Mouse (Mus musculus) forebrain, embryonic 12.5 days (tissue): ENCODE measurements at regions not wholly inside any gene's neighbourhood (a gene's known extent, or its start where the extent isn't known, plus 50 kb on each side); places are given as distances from the start of the nearest gene placed in this dataset.

Source experiments
- ATAC-seq: fragments of 200-750 bp; cut with Nextera tagmentation; 2 replicates; pipeline ENCODE4 v1.8.0; 2017; ENCODE audit warnings: moderate TSS enrichment; ENCODE audit not compliant: low FRiP score
- H3K27ac ChIP-seq: fragments of 300-500 bp; sonication (generic); 2 replicates; pipeline ENCODE4 v1.5.1; 2016; ENCODE audit warnings: mild to moderate bottlenecking
- H3K27me3 ChIP-seq: fragments of 300-500 bp; sonication (generic); 2 replicates; pipeline ENCODE4 v1.6.1; 2016; ENCODE audit warnings: mild to moderate bottlenecking
- H3K36me3 ChIP-seq: fragments of 300-500 bp; sonication (generic); replicated peaks from 2 replicates; pipeline ENCODE4 v1.6.1; 2016; ENCODE audit warnings: mild to moderate bottlenecking
- H3K4me1 ChIP-seq: fragments of 300-500 bp; sonication (generic); 2 replicates; pipeline ENCODE4 v1.6.1; 2016
- H3K4me2 ChIP-seq: fragments of 300-500 bp; sonication (generic); 2 replicates; pipeline ENCODE4 v1.6.1; 2016; ENCODE audit warnings: mild to moderate bottlenecking, moderate library complexity
- H3K4me3 ChIP-seq: fragments of 300-500 bp; sonication (generic); replicated peaks from 2 replicates; pipeline ENCODE4 v1.5.1; 2016; ENCODE audit warnings: mild to moderate bottlenecking
- H3K9ac ChIP-seq: fragments of 300-500 bp; sonication (generic); 2 replicates; pipeline ENCODE4 v1.6.1; 2016; ENCODE audit warnings: mild to moderate bottlenecking
- H3K9me3 ChIP-seq: fragments of 300-500 bp; sonication (generic); 2 replicates; pipeline ENCODE4 v1.6.1; 2016
- WGBS: fragments of 180-500 bp; shearing (Covaris S2); methylation state at CpG from one replicate; pipeline ENCODE4 v1.1.7; 2016; 5-methylcytosine and 5-hydroxymethylcytosine counted together

DNA sequence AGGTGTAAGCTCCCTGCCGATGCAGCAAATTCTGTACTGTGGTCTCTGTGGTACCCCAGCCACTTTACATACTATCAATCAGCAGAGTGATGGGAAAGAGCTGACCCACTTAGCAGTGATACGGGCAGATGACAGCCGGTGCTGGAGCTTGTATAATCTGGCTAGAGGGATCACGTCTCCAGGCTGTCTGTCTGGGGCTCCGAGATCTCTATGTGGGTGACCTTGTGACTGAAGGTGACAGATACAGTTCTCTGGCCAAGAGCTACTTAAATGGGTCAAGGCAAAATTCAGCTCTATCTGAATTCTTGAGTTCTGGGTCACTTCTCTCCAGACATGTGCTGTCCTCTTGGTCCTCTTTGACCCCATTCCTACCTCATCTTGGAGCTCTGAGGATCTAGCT lies 216.1 kb upstream of the Nlrp1b start:
- Histone ChIP-seq H3K4me2 (no peak overlapping the region), H3K4me1 (peaks cover 20% of the 10 kb centered on the region), H3K9me3 (no peaks in the 10 kb centered on the region), H3K36me3 (no peaks in the 10 kb centered on the region), H3K27ac (no peak overlapping the region), H3K9ac (no peak overlapping the region), H3K27me3 (no peaks in the 10 kb centered on the region), H3K4me3 (no peak overlapping the region)
- 77% methylated on average over 5 of the region's 5 CpGs for WGBS
- ATAC-seq, result no peak

DNA sequence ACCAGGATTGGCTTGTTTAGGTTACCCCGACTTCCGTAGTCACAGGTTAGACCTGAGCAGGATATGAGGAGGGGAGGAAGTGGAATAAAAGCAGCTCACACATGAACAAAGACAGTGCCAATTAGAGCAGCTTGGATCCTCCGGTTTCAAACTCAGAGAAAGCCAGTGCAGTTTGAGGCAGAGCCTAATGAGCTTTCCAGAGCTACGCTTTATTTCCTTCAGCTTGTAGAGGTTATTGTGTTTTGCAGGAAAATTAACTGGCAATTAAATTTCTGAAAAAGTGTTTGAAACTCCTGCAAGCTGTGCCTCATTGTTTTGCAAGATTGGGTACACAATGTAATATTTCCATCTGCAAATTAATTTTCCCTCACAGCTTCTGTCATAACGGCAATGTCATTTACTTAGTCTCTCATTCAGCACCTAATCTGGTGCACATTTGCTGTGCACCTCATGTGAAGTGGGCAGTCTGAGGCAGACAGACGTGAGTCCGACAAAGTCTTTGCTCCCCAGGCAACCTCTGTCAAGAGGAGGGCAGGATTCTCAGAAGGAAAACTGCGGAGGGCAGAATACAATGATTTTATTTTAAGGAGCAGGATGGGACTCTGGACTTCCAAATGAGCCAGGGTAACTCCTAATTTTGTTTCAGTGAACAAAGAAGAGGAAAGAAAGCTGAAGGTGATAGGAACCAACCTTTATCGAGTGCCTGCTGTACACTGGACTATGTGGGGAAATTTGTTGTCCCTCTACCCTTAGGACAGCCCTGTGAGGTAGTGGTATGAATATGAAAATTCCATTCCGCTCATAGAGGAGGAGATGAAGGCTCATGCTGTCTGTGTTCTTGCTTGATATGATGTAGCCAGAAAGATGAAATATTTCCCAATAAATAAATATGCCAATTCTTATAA lies 217.6 kb upstream of the Nlrp1b start:
- H3K4me2 ChIP-seq, result peak overlapping the region; percentile 34
- peaks cover 18% of the 10 kb centered on the region; the same call in 1 of the 2 replicates for H3K4me1 ChIP-seq
- H3K9me3 ChIP-seq, result no peaks in the 10 kb centered on the region
- 23% methylated on average over 10 of the region's 10 CpGs for WGBS
- H3K4me3 ChIP-seq, result no peak overlapping the region
- peak; percentile 76; the same call in 1 of the 2 replicates for ATAC-seq
- H3K27ac ChIP-seq, result peak overlapping the region; percentile 82
- no peak overlapping the region for H3K9ac ChIP-seq
- H3K36me3 ChIP-seq, result no peaks in the 10 kb centered on the region
- no peaks in the 10 kb centered on the region for H3K27me3 ChIP-seq

DNA sequence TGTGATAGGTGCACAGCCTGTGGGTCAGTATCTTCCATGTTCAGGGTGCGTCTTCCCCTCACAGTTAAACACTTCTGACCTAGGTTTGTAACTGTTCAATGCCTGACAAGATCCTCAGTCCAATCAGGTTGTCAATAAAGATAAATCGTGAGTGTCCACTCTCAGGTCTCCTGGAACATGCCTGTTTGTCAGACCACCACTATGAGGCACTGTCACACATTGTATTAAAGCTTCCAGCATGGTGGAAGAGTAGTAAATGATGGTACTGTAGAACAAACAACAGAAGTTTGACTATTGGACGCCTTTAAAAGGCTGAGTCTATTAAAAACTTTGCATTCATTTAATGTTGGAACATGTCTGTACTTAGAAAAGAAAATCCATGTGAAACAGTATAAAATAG lies 249.6 kb upstream of the Nlrp1b start:
- no peak overlapping the region for H3K9ac ChIP-seq
- no peak overlapping the region for H3K27ac ChIP-seq
- H3K27me3 ChIP-seq, result no peaks in the 10 kb centered on the region
- no peaks in the 10 kb centered on the region for H3K36me3 ChIP-seq
- H3K9me3 ChIP-seq, result no peaks in the 10 kb centered on the region
- H3K4me3 ChIP-seq, result no peak overlapping the region
- H3K4me1 ChIP-seq, result no peaks in the 10 kb centered on the region
- H3K4me2 ChIP-seq, result no peak overlapping the region
- whole genome bisulfite sequencing, result 79% methylated on average over 3 of the region's 3 CpGs
- ATAC-seq, result no peak

DNA sequence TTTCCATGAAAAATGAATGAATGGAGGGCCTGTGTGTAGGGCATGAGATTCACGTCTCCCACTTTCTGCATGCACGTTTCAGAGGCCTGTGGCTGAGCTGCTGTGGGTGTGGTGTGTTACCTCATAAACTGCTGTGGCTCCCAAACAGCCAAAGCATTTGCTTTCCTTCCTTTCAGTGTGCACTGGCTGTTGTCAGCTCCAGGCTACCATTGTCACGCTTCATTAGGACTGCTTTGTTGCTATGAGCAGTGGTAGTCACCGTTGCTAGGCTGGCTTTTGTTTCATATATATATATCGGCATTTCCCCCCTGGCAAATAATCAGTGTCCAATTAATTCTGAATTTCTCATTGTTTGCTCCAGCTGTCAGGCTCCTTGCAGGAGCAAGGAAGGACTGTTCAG lies 251.9 kb upstream of the Wscd1 start:
- H3K4me3 ChIP-seq, result no peak overlapping the region
- H3K27ac ChIP-seq, result peak overlapping the region; percentile 83
- H3K36me3 ChIP-seq, result no peaks in the 10 kb centered on the region
- no peak overlapping the region for H3K9ac ChIP-seq
- peaks cover 27% of the 10 kb centered on the region for H3K4me1 ChIP-seq
- no peak overlapping the region for H3K4me2 ChIP-seq
- no peaks in the 10 kb centered on the region for H3K27me3 ChIP-seq
- H3K9me3 ChIP-seq, result no peaks in the 10 kb centered on the region
- ATAC-seq, result peak; percentile 84
- WGBS, result 9% methylated on average over 5 of the region's 5 CpGs

GRCm38 (mm10) chr11:71498299-71498698 lies 251.4 kb upstream of the Wscd1 start:
- H3K4me2 ChIP-seq, result no peak overlapping the region
- no peaks in the 10 kb centered on the region for H3K27me3 ChIP-seq
- peak overlapping the region; percentile 83 for H3K27ac ChIP-seq

DNA sequence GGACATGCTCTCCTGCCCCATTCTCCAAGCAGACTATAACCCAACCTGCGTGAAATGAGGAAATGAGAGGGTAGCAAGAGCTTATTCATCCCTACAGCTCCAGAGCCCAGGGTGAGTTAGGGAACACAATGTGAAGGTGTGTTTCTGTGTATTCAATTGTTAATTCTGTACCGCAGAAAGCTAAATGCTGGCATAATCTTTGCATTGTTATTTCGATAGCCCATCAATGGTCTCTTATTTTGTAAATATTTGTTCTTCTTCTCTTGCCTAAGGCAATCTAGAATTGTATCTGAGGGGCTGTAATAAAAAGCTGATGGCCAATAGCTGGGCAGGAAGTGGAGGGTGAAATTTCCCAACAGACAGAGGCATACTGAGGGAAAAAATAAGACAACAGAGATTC lies 247.6 kb upstream of the Wscd1 start:
- no peak overlapping the region for H3K27ac ChIP-seq
- H3K4me1 ChIP-seq, result peaks cover 16% of the 10 kb centered on the region
- WGBS, result 80% methylated on average over 3 of the region's 3 CpGs
- H3K27me3 ChIP-seq, result no peaks in the 10 kb centered on the region
- no peak overlapping the region for H3K9ac ChIP-seq
- ATAC-seq, result no peak
- no peak overlapping the region for H3K4me2 ChIP-seq
- no peak overlapping the region for H3K4me3 ChIP-seq
- no peaks in the 10 kb centered on the region for H3K9me3 ChIP-seq
- H3K36me3 ChIP-seq, result no peaks in the 10 kb centered on the region

More at GRCm38 (mm10) chr11:71498299-71498698, 251.4 kb upstream of the Wscd1 start:
- ATAC-seq, result peak; percentile 11; the same call in 1 of the 2 replicates
- H3K4me1 ChIP-seq, result peaks cover 27% of the 10 kb centered on the region
- H3K4me3 ChIP-seq, result no peak overlapping the region
- 55% methylated on average over 3 of the region's 3 CpGs for WGBS
- H3K9ac ChIP-seq, result no peak overlapping the region
- H3K36me3 ChIP-seq, result no peaks in the 10 kb centered on the region
- no peaks in the 10 kb centered on the region for H3K9me3 ChIP-seq

- no peaks in the 10 kb centered on the region for H3K36me3 ChIP-seq
- ATAC-seq, result no peak
- 76% methylated on average over 15 of the region's 15 CpGs for WGBS
- H3K9me3 ChIP-seq, result no peaks in the 10 kb centered on the region
- no peak overlapping the region for H3K9ac ChIP-seq
- no peak overlapping the region for H3K27ac ChIP-seq
- no peaks in the 10 kb centered on the region for H3K27me3 ChIP-seq
- H3K4me1 ChIP-seq, result peaks cover 24% of the 10 kb centered on the region
- H3K4me3 ChIP-seq, result no peak overlapping the region
- H3K4me2 ChIP-seq, result no peak overlapping the region
Observed at GRCm38 (mm10) chr11:71512271-71513066, 237.3 kb upstream of the Wscd1 start.

DNA sequence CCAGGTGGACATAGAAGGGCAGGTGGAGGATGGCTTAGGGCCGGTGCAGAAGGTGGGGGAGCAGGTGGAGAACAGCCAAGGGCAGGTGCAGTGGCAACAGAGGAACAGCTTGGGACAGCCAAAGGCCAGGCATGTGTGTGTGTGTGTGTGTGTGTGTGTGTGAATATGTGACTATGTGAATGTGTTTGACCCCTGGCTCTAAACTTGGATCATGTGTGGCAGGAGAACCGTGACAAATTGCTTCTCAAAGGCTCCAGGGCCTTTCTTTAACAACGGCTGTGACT lies 236.7 kb upstream of the Wscd1 start:
- H3K36me3 ChIP-seq, result no peaks in the 10 kb centered on the region
- no peak overlapping the region for H3K27ac ChIP-seq
- H3K9me3 ChIP-seq, result no peaks in the 10 kb centered on the region
- H3K4me3 ChIP-seq, result no peak overlapping the region
- WGBS, result 80% methylated on average over 3 of the region's 3 CpGs
- no peaks in the 10 kb centered on the region for H3K27me3 ChIP-seq
- H3K9ac ChIP-seq, result no peak overlapping the region
- no peak for ATAC-seq
- peaks cover 29% of the 10 kb centered on the region for H3K4me1 ChIP-seq
- no peak overlapping the region for H3K4me2 ChIP-seq

DNA sequence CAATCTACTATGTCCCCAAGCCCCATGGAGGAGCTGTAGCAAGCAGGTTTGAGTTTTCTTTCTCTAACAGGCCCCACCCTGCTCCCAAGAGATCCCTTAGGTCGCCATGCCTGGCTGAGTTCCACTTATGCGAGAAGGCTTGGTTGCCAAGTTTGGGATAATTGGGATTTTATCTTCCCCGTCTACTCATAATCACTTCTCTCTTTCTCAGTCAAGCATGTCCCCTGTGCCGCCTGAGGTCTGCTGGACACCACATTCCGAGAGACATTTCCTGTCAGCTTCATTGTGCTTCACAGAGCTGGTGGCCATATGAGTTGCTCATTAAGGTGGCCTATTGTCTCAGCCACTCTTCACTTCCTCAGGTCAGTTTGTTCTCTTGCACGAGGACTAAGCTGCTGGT lies 234.5 kb upstream of the Wscd1 start:
- H3K4me2 ChIP-seq, result no peak overlapping the region
- no peaks in the 10 kb centered on the region for H3K9me3 ChIP-seq
- no peaks in the 10 kb centered on the region for H3K36me3 ChIP-seq
- 16% methylated on average over 6 of the region's 6 CpGs for WGBS
- ATAC-seq, result no peak
- H3K9ac ChIP-seq, result no peak overlapping the region
- no peak overlapping the region for H3K27ac ChIP-seq
- no peak overlapping the region for H3K4me3 ChIP-seq
- no peaks in the 10 kb centered on the region for H3K27me3 ChIP-seq
- H3K4me1 ChIP-seq, result peaks cover 31% of the 10 kb centered on the region

DNA sequence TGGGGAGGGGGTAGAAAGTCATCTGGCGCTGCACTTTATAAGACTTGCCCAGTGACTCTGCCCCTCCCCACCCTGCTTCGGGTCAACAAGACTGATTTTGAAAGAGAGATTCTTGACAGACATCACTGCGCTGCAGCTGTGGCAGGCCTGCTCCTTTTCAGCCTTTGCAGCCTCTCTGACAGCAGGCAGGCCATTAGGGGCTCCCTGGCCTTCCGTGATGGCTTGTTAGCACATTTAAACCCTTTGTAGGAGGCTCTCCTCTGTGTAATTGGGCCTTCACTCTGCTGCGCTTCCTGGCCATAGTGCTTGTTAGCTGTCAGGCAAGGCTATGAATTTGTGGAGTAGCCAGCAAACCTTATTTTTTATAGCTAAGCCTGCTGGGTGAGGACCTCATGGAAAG lies 232.3 kb upstream of the Wscd1 start:
- Histone ChIP-seq H3K27ac (peak overlapping the region; percentile 80), H3K9ac (no peak overlapping the region), H3K9me3 (no peaks in the 10 kb centered on the region), H3K27me3 (no peaks in the 10 kb centered on the region), H3K4me1 (peaks cover 31% of the 10 kb centered on the region), H3K4me2 (no peak overlapping the region), H3K4me3 (no peak overlapping the region), H3K36me3 (no peaks in the 10 kb centered on the region)
- peak; percentile 82 for ATAC-seq
- 12% methylated on average over 5 of the region's 5 CpGs for WGBS

- 51% methylated on average over 2 of the region's 2 CpGs for WGBS
- no peak for ATAC-seq
Observed at GRCm38 (mm10) chr11:71527691-71528090, 222.0 kb upstream of the Wscd1 start.

GRCm38 (mm10) chr11:71528588-71528987 lies 221.1 kb upstream of the Wscd1 start:
- 94% methylated on average over 4 of the region's 4 CpGs for WGBS
- no peaks in the 10 kb centered on the region for H3K36me3 ChIP-seq
- no peaks in the 10 kb centered on the region for H3K4me1 ChIP-seq
- no peak overlapping the region for H3K4me3 ChIP-seq
- H3K9ac ChIP-seq, result no peak overlapping the region
- no peak overlapping the region for H3K27ac ChIP-seq
- no peak overlapping the region for H3K4me2 ChIP-seq
- no peak for ATAC-seq
- H3K27me3 ChIP-seq, result no peaks in the 10 kb centered on the region
- H3K9me3 ChIP-seq, result no peaks in the 10 kb centered on the region

More at GRCm38 (mm10) chr11:71527691-71528090, 222.0 kb upstream of the Wscd1 start:
- no peaks in the 10 kb centered on the region for H3K27me3 ChIP-seq
- no peak overlapping the region for H3K4me3 ChIP-seq
- H3K27ac ChIP-seq, result no peak overlapping the region
- no peak overlapping the region for H3K4me2 ChIP-seq
- no peaks in the 10 kb centered on the region for H3K36me3 ChIP-seq
- H3K4me1 ChIP-seq, result no peaks in the 10 kb centered on the region
- no peaks in the 10 kb centered on the region for H3K9me3 ChIP-seq
- no peak overlapping the region for H3K9ac ChIP-seq
